Mouse (Mus musculus): ENCODE measurements around the gene Zmym1.

DNA sequence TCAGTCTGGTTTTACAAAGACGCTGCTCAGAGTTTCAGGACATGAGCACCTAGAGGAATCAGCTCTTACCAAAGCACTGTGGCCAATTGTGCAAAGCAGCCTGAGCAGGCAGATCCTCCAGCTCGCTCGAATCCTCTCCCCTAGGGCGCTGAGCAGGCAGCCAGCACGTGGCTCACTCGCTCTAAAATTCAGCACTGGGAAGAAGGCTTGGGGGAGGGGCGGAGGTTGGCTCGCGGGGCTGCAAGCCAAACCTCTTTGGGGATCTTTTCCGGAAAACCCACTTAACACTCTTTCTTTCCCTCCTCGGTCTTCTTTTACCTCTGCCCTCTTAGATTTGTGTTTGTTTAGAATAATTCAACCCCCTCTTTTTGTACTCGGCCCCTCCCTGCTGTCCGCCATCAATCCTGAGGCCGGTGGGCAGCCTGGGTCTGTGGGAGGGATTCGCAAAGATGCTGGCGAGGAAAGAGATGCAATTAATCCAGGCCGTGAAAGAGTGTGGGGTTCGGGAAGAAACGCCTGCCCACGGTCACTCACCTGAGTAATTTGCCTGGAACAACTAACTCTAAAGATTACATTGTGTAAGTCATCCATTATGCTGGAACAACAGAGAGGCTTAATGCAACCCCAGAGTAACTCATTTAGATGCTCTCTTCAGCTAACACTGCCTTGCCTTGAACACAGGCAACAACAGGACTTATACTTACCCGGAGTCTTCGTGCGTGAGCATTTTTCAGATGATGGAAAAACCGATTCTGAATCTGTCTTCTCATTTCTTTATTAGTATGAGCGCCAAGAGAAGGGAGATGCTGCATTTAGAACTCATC lies 55.6 kb downstream of the Zmym1 start:
- TF ChIP-seq ZC3H11A (IDR thresholded peaks at IDR 0.05; ENCODE audit: borderline replicate concordance, low read depth, low read length) (no peak), MAFK (IDR thresholded peaks at IDR 0.05; ENCODE audit: insufficient read depth, low read depth, low read length) (0 out of 2 replicates have a peak, but pooled peaks have one; percentile 9), CHD2 (IDR thresholded peaks at IDR 0.05; ENCODE audit: low read depth, low read length) (0 out of 2 replicates have a peak, but pooled peaks have one; percentile 28), HCFC1 (IDR thresholded peaks at IDR 0.05; ENCODE audit: borderline replicate concordance, insufficient read depth, low read length) (no peak)
